In genomic region chr2:101884286-101884685, GRCm38 (mm10) we compare ENCODE assay signal across 12 mouse cellular contexts. TPM values are rescaled to one million over a fixed set of nuclear protein-coding genes. Genes with fewer than 3 reads are reported as not detected.
DNase-seq lines count a peak whose midpoint lies in the region; ATAC-seq and TF ChIP-seq lines count a peak whose summit lies in the region.
"Had no signal": no experiment of that assay in that cellular context is flagged by ENCODE, and none has a peak within 500 bp of the region (broad histone marks: within the 10 kb centered on the region; RNA-seq: fewer than 3 reads in every experiment).

No protein-coding gene starts in this region.

- no peaks in the 10 kb centered on the region for H3K9me3 ChIP-seq in intestine, embryonic 15.5 days
- no peaks in the 10 kb centered on the region for H3K9me3 ChIP-seq in hindbrain, embryonic 16.5 days (ENCODE audit: control insufficient read depth, low read length)
- H3K9me3 ChIP-seq: midbrain, embryonic 10.5 days had no signal

- peaks cover 5% of the 10 kb centered on the region for H3K4me1 ChIP-seq in intestine, embryonic 15.5 days (replicated peaks)
- peaks cover 7% of the 10 kb centered on the region for H3K4me1 ChIP-seq in hindbrain, embryonic 16.5 days (ENCODE audit: control insufficient read depth, insufficient read depth, low read depth, low read length)

- H3K27me3 ChIP-seq in intestine, embryonic 15.5 days (replicated peaks), result no peaks in the 10 kb centered on the region
- no peaks in the 10 kb centered on the region for H3K27me3 ChIP-seq in hindbrain, embryonic 16.5 days (replicated peaks; ENCODE audit: control insufficient read depth, insufficient read depth, low read length)

- no peak for ATAC-seq in intestine, embryonic 15.5 days
- no peak for ATAC-seq in hindbrain, embryonic 16.5 days

- DNase-seq in gastrocnemius, postnatal 14 days, result peak; percentile 21
- DNase-seq in gastrocnemius, postnatal 25 days, result no peak
- DNase-seq in layer of hippocampus, adult 2 months (ENCODE audit: low spot score in 2 of 2), result no peak
- DNase-seq in layer of hippocampus, postnatal 14 days (ENCODE audit: low spot score in 2 of 2), result no peak
- peak; percentile 93 for DNase-seq in 3T3-L1 (ENCODE audit: low read depth, low spot score)
- peak; percentile 74 for DNase-seq in adrenal gland, postnatal 10 days
- DNase-seq: B cell, adult 2 months; cerebellum, adult 18-20 months had no signal

- TF ChIP-seq CTCF in layer of hippocampus, adult 2 months (conservative IDR thresholded peaks at IDR 0.05), result no peak

- no peak overlapping the region for H3K4me2 ChIP-seq in intestine, embryonic 15.5 days (replicated peaks)
- no peak overlapping the region for H3K4me2 ChIP-seq in hindbrain, embryonic 16.5 days (ENCODE audit: low read length)

- H3K4me3 ChIP-seq in layer of hippocampus, adult 2 months, result no peak overlapping the region
- no peak overlapping the region for H3K4me3 ChIP-seq in intestine, embryonic 15.5 days (replicated peaks)
- H3K4me3 ChIP-seq in hindbrain, embryonic 16.5 days (ENCODE audit: low read length), result no peak overlapping the region
- H3K4me3 ChIP-seq: midbrain, embryonic 10.5 days had no signal

- H3K9ac ChIP-seq in intestine, embryonic 15.5 days, result no peak overlapping the region
- no peak overlapping the region for H3K9ac ChIP-seq in hindbrain, embryonic 16.5 days (ENCODE audit: low read depth, low read length)
- H3K9ac ChIP-seq: liver, embryonic 14.5 days had no signal

- no peaks in the 10 kb centered on the region for H3K36me3 ChIP-seq in intestine, embryonic 15.5 days
- H3K36me3 ChIP-seq in hindbrain, embryonic 16.5 days (ENCODE audit: control insufficient read depth, insufficient read depth, low read length), result no peaks in the 10 kb centered on the region
- H3K36me3 ChIP-seq: midbrain, embryonic 10.5 days had no signal

- 54% methylated on average over 2 of the region's 2 CpGs for WGBS in intestine, embryonic 15.5 days
- 91% methylated on average over 2 of the region's 2 CpGs for WGBS in hindbrain, embryonic 16.5 days

- H3K27ac ChIP-seq in layer of hippocampus, adult 2 months, result peak overlapping the region; percentile 62
- H3K27ac ChIP-seq in intestine, embryonic 15.5 days, result no peak overlapping the region
- H3K27ac ChIP-seq in hindbrain, embryonic 16.5 days (ENCODE audit: low read depth, low read length), result no peak overlapping the region
- H3K27ac ChIP-seq: liver, embryonic 14.5 days; midbrain, embryonic 10.5 days had no signal

- intact Hi-C loops in gastrocnemius, postnatal 14 days (cut with DNase I; ENCODE audit: low total_unique reads), result no loop called here

RNA-seq across cellular contexts. Expression of gene Prr5l, which starts 1.5 kb away (rescaled TPM):
- total RNA-seq in gastrocnemius, postnatal 14 days (2021), result 1 to 10 TPM; 1.1 to 2.2 TPM
- total RNA-seq in gastrocnemius, postnatal 25 days (2021), result 1 to 10 TPM in 1 of 2 experiments, under 1 TPM in 1; 0.08 to 1.5 TPM
- total RNA-seq in layer of hippocampus, adult 2 months (2021), result 1 to 10 TPM; 7.2 to 9.5 TPM
- total RNA-seq in layer of hippocampus, postnatal 14 days (2021), result 1 to 10 TPM; 3.7 to 7.0 TPM
- 1 to 10 TPM; 4.9 to 7.2 TPM for total RNA-seq in adrenal gland, postnatal 10 days (2021)
- 16.5 and 16.9 TPM in 2 replicates for polyA plus RNA-seq in intestine, embryonic 15.5 days (2015; fragmentation: Nextera tagmentation; extraction: Ambion mirVana)
- polyA plus RNA-seq in hindbrain, embryonic 16.5 days (2015; fragmentation: Nextera tagmentation; extraction: Ambion mirVana), result 6.0 and 6.3 TPM in 2 replicates

RNA-seq across cellular contexts. Expression of gene Commd9, which starts 1.8 kb away (rescaled TPM):
- total RNA-seq in gastrocnemius, postnatal 14 days (2021), result 10 to 100 TPM; 28.6 to 29.4 TPM
- total RNA-seq in gastrocnemius, postnatal 25 days (2021), result 10 to 100 TPM; 31.9 to 32.0 TPM
- total RNA-seq in layer of hippocampus, adult 2 months (2021), result 10 to 100 TPM; 32.8 to 39.3 TPM
- total RNA-seq in layer of hippocampus, postnatal 14 days (2021), result 10 to 100 TPM; 37.5 to 43.3 TPM
- total RNA-seq in adrenal gland, postnatal 10 days (2021), result 10 to 100 TPM; 33.8 to 36.2 TPM
- polyA plus RNA-seq in intestine, embryonic 15.5 days (2015; fragmentation: Nextera tagmentation; extraction: Ambion mirVana), result 65.5 and 68.2 TPM in 2 replicates
- polyA plus RNA-seq in hindbrain, embryonic 16.5 days (2015; fragmentation: Nextera tagmentation; extraction: Ambion mirVana), result 98.7 and 104 TPM in 2 replicates

Comparison
In these comparisons a context has a peak if more than half of its experiments do, and no peak if none do; other contexts are left out.
1. DNase-seq: peak in gastrocnemius, postnatal 14 days (single experiment), 3T3-L1 (single experiment) and adrenal gland, postnatal 10 days (single experiment); none in gastrocnemius, postnatal 25 days (single experiment), layer of hippocampus, adult 2 months (0 of 2) and layer of hippocampus, postnatal 14 days (0 of 2).